Mouse (Mus musculus) liver, postnatal 0 days (tissue): ENCODE results near the gene Gnb3.

Experiments used
- CTCF ChIP-seq: sonication (generic); IDR thresholded peaks from 2 replicates; pipeline ENCODE4 v1.5.1; 2016; ENCODE audit warnings: antibody characterized with exemption, low read depth
- EP300 ChIP-seq: IDR thresholded peaks from 2 replicates; pipeline ENCODE4 v1.6.1; 2016; ENCODE audit warnings: antibody characterized with exemption, low read depth, mild to moderate bottlenecking

DNA sequence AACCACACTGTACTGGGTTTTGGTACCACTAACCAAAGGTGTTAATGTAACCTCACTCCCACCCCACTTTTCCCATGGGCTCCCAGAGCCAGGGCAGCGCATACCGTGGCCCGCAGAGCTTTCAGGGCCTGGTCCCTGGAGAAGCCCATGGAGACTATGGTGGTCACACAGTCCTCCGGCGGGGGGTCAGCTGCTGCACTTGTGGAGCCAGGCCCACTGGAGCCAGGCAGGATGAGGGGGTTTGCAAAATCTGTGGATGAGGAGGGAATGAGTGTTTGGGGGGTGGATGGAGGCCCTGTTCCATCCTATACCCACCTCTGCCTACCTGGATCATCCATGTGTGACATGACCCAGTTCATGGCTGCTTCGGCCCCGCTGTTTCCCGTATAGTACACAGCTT is 22.5 kb downstream of the Gnb3 start:
- TF ChIP-seq CTCF (no peak), EP300 (no peak)
